Mouse (Mus musculus): ENCODE data around the gene Unc13b. TPM values are rescaled to one million over a fixed set of nuclear protein-coding genes. Genes with fewer than 3 reads are reported as not detected.

The Unc13b gene
- polyA plus RNA-seq, 1 experiment from 2014 or later: 7.4 TPM

- Histone ChIP-seq H3K27ac (ENCODE audit: low read length) (no peak overlapping the region), H3K4me3 (replicated peaks; ENCODE audit: low read length) (no peak overlapping the region), H3K4me1 (ENCODE audit: control insufficient read depth, insufficient read depth, low read length) (no peaks in the 10 kb centered on the region), H3K36me3 (ENCODE audit: control insufficient read depth, insufficient read depth, low read length) (no peaks in the 10 kb centered on the region), H3K9ac (ENCODE audit: low read length) (no peak overlapping the region), H3K9me3 (replicated peaks; ENCODE audit: control insufficient read depth, low read length) (no peaks in the 10 kb centered on the region), H3K27me3 (ENCODE audit: control insufficient read depth, insufficient read depth, low read length) (no peaks in the 10 kb centered on the region), H3K4me2 (ENCODE audit: low read depth, low read length) (no peak overlapping the region)
- 84% methylated on average over 12 of the region's 12 CpGs for WGBS
- no peak for ATAC-seq (ENCODE audit: insufficient read depth, low FRiP score)
Observed at GRCm38 (mm10) chr4:43165403-43166005, 106.8 kb downstream of the Unc13b start.

GRCm38 (mm10) chr4:43170028-43170427 lies 111.3 kb downstream of the Unc13b start:
- H3K9ac ChIP-seq (ENCODE audit: low read length): no peak overlapping the region
- H3K36me3 ChIP-seq (ENCODE audit: control insufficient read depth, insufficient read depth, low read length): no peaks in the 10 kb centered on the region
- H3K4me1 ChIP-seq (ENCODE audit: control insufficient read depth, insufficient read depth, low read length): no peaks in the 10 kb centered on the region
- no peak overlapping the region for H3K4me2 ChIP-seq (ENCODE audit: low read depth, low read length)
- H3K4me3 ChIP-seq (replicated peaks; ENCODE audit: low read length): no peak overlapping the region
- 80% methylated on average over 3 of the region's 3 CpGs for WGBS
- no peaks in the 10 kb centered on the region for H3K27me3 ChIP-seq (ENCODE audit: control insufficient read depth, insufficient read depth, low read length)
- no peak overlapping the region for H3K27ac ChIP-seq (ENCODE audit: low read length)
- H3K9me3 ChIP-seq (replicated peaks; ENCODE audit: control insufficient read depth, low read length): no peaks in the 10 kb centered on the region
- ATAC-seq (ENCODE audit: insufficient read depth, low FRiP score): no peak

- no peak overlapping the region for H3K4me3 ChIP-seq (replicated peaks; ENCODE audit: low read length)
- H3K9ac ChIP-seq (ENCODE audit: low read length): no peak overlapping the region
- H3K4me2 ChIP-seq (ENCODE audit: low read depth, low read length): no peak overlapping the region
- no peaks in the 10 kb centered on the region for H3K27me3 ChIP-seq (ENCODE audit: control insufficient read depth, insufficient read depth, low read length)
- 68% methylated on average over 2 of the region's 2 CpGs for WGBS
- H3K9me3 ChIP-seq (replicated peaks; ENCODE audit: control insufficient read depth, low read length): no peaks in the 10 kb centered on the region
- ATAC-seq (ENCODE audit: insufficient read depth, low FRiP score): no peak
- no peaks in the 10 kb centered on the region for H3K36me3 ChIP-seq (ENCODE audit: control insufficient read depth, insufficient read depth, low read length)
- H3K4me1 ChIP-seq (ENCODE audit: control insufficient read depth, insufficient read depth, low read length): no peaks in the 10 kb centered on the region
- no peak overlapping the region for H3K27ac ChIP-seq (ENCODE audit: low read length)
Observed at GRCm38 (mm10) chr4:43177126-43177525, 118.4 kb downstream of the Unc13b start.

GRCm38 (mm10) chr4:43182474-43183168 lies 123.9 kb downstream of the Unc13b start:
- H3K4me2 ChIP-seq (ENCODE audit: low read depth, low read length): no peak overlapping the region
- WGBS: 88% methylated on average over 8 of the region's 8 CpGs
- H3K36me3 ChIP-seq (ENCODE audit: control insufficient read depth, insufficient read depth, low read length): no peaks in the 10 kb centered on the region
- no peaks in the 10 kb centered on the region for H3K9me3 ChIP-seq (replicated peaks; ENCODE audit: control insufficient read depth, low read length)
- no peak overlapping the region for H3K9ac ChIP-seq (ENCODE audit: low read length)
- ATAC-seq (ENCODE audit: insufficient read depth, low FRiP score): no peak
- no peak overlapping the region for H3K4me3 ChIP-seq (replicated peaks; ENCODE audit: low read length)
- H3K4me1 ChIP-seq (ENCODE audit: control insufficient read depth, insufficient read depth, low read length): no peaks in the 10 kb centered on the region
- no peak overlapping the region for H3K27ac ChIP-seq (ENCODE audit: low read length)
- H3K27me3 ChIP-seq (ENCODE audit: control insufficient read depth, insufficient read depth, low read length): no peaks in the 10 kb centered on the region

- Histone ChIP-seq H3K4me1 (ENCODE audit: control insufficient read depth, insufficient read depth, low read length) (no peaks in the 10 kb centered on the region), H3K27ac (ENCODE audit: low read length) (no peak overlapping the region), H3K36me3 (ENCODE audit: control insufficient read depth, insufficient read depth, low read length) (no peaks in the 10 kb centered on the region), H3K9me3 (replicated peaks; ENCODE audit: control insufficient read depth, low read length) (no peaks in the 10 kb centered on the region), H3K4me3 (replicated peaks; ENCODE audit: low read length) (no peak overlapping the region), H3K9ac (ENCODE audit: low read length) (no peak overlapping the region), H3K27me3 (ENCODE audit: control insufficient read depth, insufficient read depth, low read length) (no peaks in the 10 kb centered on the region), H3K4me2 (ENCODE audit: low read depth, low read length) (no peak overlapping the region)
- 77% methylated on average over 2 of the region's 2 CpGs for WGBS
- ATAC-seq (ENCODE audit: insufficient read depth, low FRiP score): no peak
Observed at GRCm38 (mm10) chr4:43187439-43187838, 128.7 kb downstream of the Unc13b start.

- Histone ChIP-seq H3K4me3 (replicated peaks; ENCODE audit: low read length) (no peak overlapping the region), H3K27me3 (ENCODE audit: control insufficient read depth, insufficient read depth, low read length) (no peaks in the 10 kb centered on the region), H3K36me3 (ENCODE audit: control insufficient read depth, insufficient read depth, low read length) (no peaks in the 10 kb centered on the region), H3K4me1 (ENCODE audit: control insufficient read depth, insufficient read depth, low read length) (no peaks in the 10 kb centered on the region), H3K4me2 (ENCODE audit: low read depth, low read length) (no peak overlapping the region), H3K9me3 (replicated peaks; ENCODE audit: control insufficient read depth, low read length) (no peaks in the 10 kb centered on the region), H3K27ac (ENCODE audit: low read length) (no peak overlapping the region), H3K9ac (ENCODE audit: low read length) (no peak overlapping the region)
- 86% methylated on average over 5 of the region's 5 CpGs for WGBS
- ATAC-seq (ENCODE audit: insufficient read depth, low FRiP score): no peak
Observed at GRCm38 (mm10) chr4:43189381-43189780, 130.6 kb downstream of the Unc13b start.

- no peak overlapping the region for H3K27ac ChIP-seq (ENCODE audit: low read length)
- WGBS: 61% methylated on average over 2 of the region's 2 CpGs
- ATAC-seq (ENCODE audit: insufficient read depth, low FRiP score): no peak
Observed at GRCm38 (mm10) chr4:43204946-43205345, 146.2 kb downstream of the Unc13b start.

GRCm38 (mm10) chr4:43205571-43205970 lies 146.8 kb downstream of the Unc13b start:
- Histone ChIP-seq H3K9me3 (replicated peaks; ENCODE audit: control insufficient read depth, low read length) (0 out of 2 replicates have a peak, but pooled peaks cover 2% of the 10 kb centered on the region), H3K4me1 (ENCODE audit: control insufficient read depth, insufficient read depth, low read length) (peaks cover 10% of the 10 kb centered on the region; the same call in 1 of the 2 replicates), H3K36me3 (ENCODE audit: control insufficient read depth, insufficient read depth, low read length) (no peaks in the 10 kb centered on the region), H3K9ac (ENCODE audit: low read length) (no peak overlapping the region), H3K4me2 (ENCODE audit: low read depth, low read length) (no peak overlapping the region), H3K27ac (ENCODE audit: low read length) (no peak overlapping the region), H3K27me3 (ENCODE audit: control insufficient read depth, insufficient read depth, low read length) (no peaks in the 10 kb centered on the region), H3K4me3 (replicated peaks; ENCODE audit: low read length) (no peak overlapping the region)
- WGBS: 59% methylated on average over 4 of the region's 4 CpGs
- ATAC-seq (ENCODE audit: insufficient read depth, low FRiP score): no peak

More at GRCm38 (mm10) chr4:43204946-43205345, 146.2 kb downstream of the Unc13b start:
- Histone ChIP-seq H3K4me1 (ENCODE audit: control insufficient read depth, insufficient read depth, low read length) (peaks cover 10% of the 10 kb centered on the region; the same call in 1 of the 2 replicates), H3K27me3 (ENCODE audit: control insufficient read depth, insufficient read depth, low read length) (no peaks in the 10 kb centered on the region), H3K9ac (ENCODE audit: low read length) (no peak overlapping the region), H3K9me3 (replicated peaks; ENCODE audit: control insufficient read depth, low read length) (0 out of 2 replicates have a peak, but pooled peaks cover 2% of the 10 kb centered on the region), H3K4me3 (replicated peaks; ENCODE audit: low read length) (no peak overlapping the region), H3K36me3 (ENCODE audit: control insufficient read depth, insufficient read depth, low read length) (no peaks in the 10 kb centered on the region), H3K4me2 (ENCODE audit: low read depth, low read length) (no peak overlapping the region)

GRCm38 (mm10) chr4:43206989-43207388 lies 148.2 kb downstream of the Unc13b start:
- Histone ChIP-seq H3K27me3 (ENCODE audit: control insufficient read depth, insufficient read depth, low read length) (no peaks in the 10 kb centered on the region), H3K36me3 (ENCODE audit: control insufficient read depth, insufficient read depth, low read length) (no peaks in the 10 kb centered on the region), H3K4me1 (ENCODE audit: control insufficient read depth, insufficient read depth, low read length) (peaks cover 10% of the 10 kb centered on the region; the same call in 1 of the 2 replicates), H3K9me3 (replicated peaks; ENCODE audit: control insufficient read depth, low read length) (0 out of 2 replicates have a peak, but pooled peaks cover under 1% of the 10 kb centered on the region), H3K4me3 (replicated peaks; ENCODE audit: low read length) (no peak overlapping the region), H3K9ac (ENCODE audit: low read length) (no peak overlapping the region), H3K27ac (ENCODE audit: low read length) (no peak overlapping the region), H3K4me2 (ENCODE audit: low read depth, low read length) (no peak overlapping the region)
- WGBS: 63% methylated on average over 5 of the region's 5 CpGs
- ATAC-seq (ENCODE audit: insufficient read depth, low FRiP score): no peak

Measured in stomach, embryonic 16.5 days (tissue).